Mouse (Mus musculus): Measurements from ENCODE around the gene Ogg1. TPM values are rescaled to one million over a fixed set of nuclear protein-coding genes. Genes with fewer than 3 reads are reported as not detected.

Gene Ogg1
- polyA plus RNA-seq, 1 experiment from 2014 or later, result 7.0 TPM

- H3K4me1 ChIP-seq (ENCODE audit: control insufficient read depth, insufficient read depth, low read depth, low read length), result peaks cover 23% of the 10 kb centered on the region
- no peaks in the 10 kb centered on the region for H3K9me3 ChIP-seq (ENCODE audit: control insufficient read depth, low read length)
- H3K36me3 ChIP-seq (ENCODE audit: control insufficient read depth, insufficient read depth, low read length), result peaks cover 7% of the 10 kb centered on the region; the same call in 1 of the 2 replicates
- no peaks in the 10 kb centered on the region for H3K27me3 ChIP-seq (replicated peaks; ENCODE audit: control insufficient read depth, insufficient read depth, low read length)
- peak overlapping the region; percentile 26; the same call in 1 of the 2 replicates for H3K9ac ChIP-seq (ENCODE audit: low read depth, low read length)
- peak overlapping the region; percentile 58; the same call in 1 of the 2 replicates for H3K27ac ChIP-seq (ENCODE audit: low read depth, low read length)
- peak overlapping the region; percentile 69; the same call in 1 of the 2 replicates for H3K4me3 ChIP-seq (ENCODE audit: low read length)
- no peak for ATAC-seq
- H3K4me2 ChIP-seq (ENCODE audit: low read length), result peak overlapping the region; percentile 82
- 85% methylated on average over 6 of the region's 6 CpGs for WGBS
These were observed 14.8 kb downstream of the Ogg1 start for GRCm38 (mm10) chr6:113341574-113341973.

GRCm38 (mm10) chr6:113342297-113342696 lies 15.5 kb downstream of the Ogg1 start:
- H3K4me3 ChIP-seq (ENCODE audit: low read length), result peak overlapping the region; percentile 69
- peak overlapping the region; percentile 40; the same call in 1 of the 2 replicates for H3K9ac ChIP-seq (ENCODE audit: low read depth, low read length)
- H3K27ac ChIP-seq (ENCODE audit: low read depth, low read length), result peak overlapping the region; percentile 60; the same call in 1 of the 2 replicates
- H3K27me3 ChIP-seq (replicated peaks; ENCODE audit: control insufficient read depth, insufficient read depth, low read length), result no peaks in the 10 kb centered on the region
- WGBS, result 25% methylated on average over 6 of the region's 7 CpGs
- ATAC-seq, result no peak
- H3K4me1 ChIP-seq (ENCODE audit: control insufficient read depth, insufficient read depth, low read depth, low read length), result peaks cover 23% of the 10 kb centered on the region
- no peaks in the 10 kb centered on the region for H3K9me3 ChIP-seq (ENCODE audit: control insufficient read depth, low read length)
- peak overlapping the region; percentile 82 for H3K4me2 ChIP-seq (ENCODE audit: low read length)
- peaks cover 7% of the 10 kb centered on the region; the same call in 1 of the 2 replicates for H3K36me3 ChIP-seq (ENCODE audit: control insufficient read depth, insufficient read depth, low read length)

- 16% methylated on average over 32 of the region's 32 CpGs for WGBS
- H3K4me3 ChIP-seq (ENCODE audit: low read length), result peak within 1 kb of the TSS; percentile 69
- no peaks in the 10 kb centered on the region for H3K27me3 ChIP-seq (replicated peaks; ENCODE audit: control insufficient read depth, insufficient read depth, low read length)
- H3K4me1 ChIP-seq (ENCODE audit: control insufficient read depth, insufficient read depth, low read depth, low read length), result peaks cover 23% of the 10 kb centered on the region
- peak; percentile 85 for ATAC-seq
- peak within 1 kb of the TSS; percentile 97 for H3K9ac ChIP-seq (ENCODE audit: low read depth, low read length)
- H3K27ac ChIP-seq (ENCODE audit: low read depth, low read length), result peak within 1 kb of the TSS; percentile 70
- peak within 1 kb of the TSS; percentile 82 for H3K4me2 ChIP-seq (ENCODE audit: low read length)
- H3K9me3 ChIP-seq (ENCODE audit: control insufficient read depth, low read length), result no peaks in the 10 kb centered on the region
- peaks cover 5% of the 10 kb centered on the region; the same call in 1 of the 2 replicates for H3K36me3 ChIP-seq (ENCODE audit: control insufficient read depth, insufficient read depth, low read length)
These were observed 16.7 kb downstream of the Ogg1 start, which contains the start of gene Camk1 for GRCm38 (mm10) chr6:113343177-113344092. Gene Camk1 (minus strand): TSS chr6:113343984.

- Histone ChIP-seq H3K27ac (ENCODE audit: low read depth, low read length) (no peak overlapping the region), H3K4me3 (ENCODE audit: low read length) (peak overlapping the region; percentile 69; the same call in 1 of the 2 replicates), H3K36me3 (ENCODE audit: control insufficient read depth, insufficient read depth, low read length) (peaks cover 3% of the 10 kb centered on the region; the same call in 1 of the 2 replicates), H3K4me1 (ENCODE audit: control insufficient read depth, insufficient read depth, low read depth, low read length) (peaks cover 23% of the 10 kb centered on the region), H3K9me3 (ENCODE audit: control insufficient read depth, low read length) (no peaks in the 10 kb centered on the region), H3K9ac (ENCODE audit: low read depth, low read length) (no peak overlapping the region; the same call in 1 of the 2 replicates), H3K4me2 (ENCODE audit: low read length) (peak overlapping the region; percentile 82), H3K27me3 (replicated peaks; ENCODE audit: control insufficient read depth, insufficient read depth, low read length) (no peaks in the 10 kb centered on the region)
- 46% methylated on average over 2 of the region's 2 CpGs for WGBS
- no peak for ATAC-seq
These were observed 17.5 kb downstream of the Ogg1 start for GRCm38 (mm10) chr6:113344321-113344720.

GRCm38 (mm10) chr6:113346897-113347296 lies 20.1 kb downstream of the Ogg1 start:
- Histone ChIP-seq H3K36me3 (ENCODE audit: control insufficient read depth, insufficient read depth, low read length) (no peaks in the 10 kb centered on the region), H3K4me1 (ENCODE audit: control insufficient read depth, insufficient read depth, low read depth, low read length) (peaks cover 17% of the 10 kb centered on the region), H3K9me3 (ENCODE audit: control insufficient read depth, low read length) (no peaks in the 10 kb centered on the region), H3K9ac (ENCODE audit: low read depth, low read length) (no peak overlapping the region), H3K27ac (ENCODE audit: low read depth, low read length) (no peak overlapping the region), H3K27me3 (replicated peaks; ENCODE audit: control insufficient read depth, insufficient read depth, low read length) (no peaks in the 10 kb centered on the region), H3K4me2 (ENCODE audit: low read length) (no peak overlapping the region), H3K4me3 (ENCODE audit: low read length) (no peak overlapping the region)
- ATAC-seq, result no peak
- 83% methylated on average over 4 of the region's 4 CpGs for WGBS

- no peaks in the 10 kb centered on the region for H3K27me3 ChIP-seq (replicated peaks; ENCODE audit: control insufficient read depth, insufficient read depth, low read length)
- H3K4me2 ChIP-seq (ENCODE audit: low read length), result no peak overlapping the region
- no peaks in the 10 kb centered on the region for H3K4me1 ChIP-seq (ENCODE audit: control insufficient read depth, insufficient read depth, low read depth, low read length)
- H3K36me3 ChIP-seq (ENCODE audit: control insufficient read depth, insufficient read depth, low read length), result no peaks in the 10 kb centered on the region
- H3K4me3 ChIP-seq (ENCODE audit: low read length), result no peak overlapping the region
- H3K9ac ChIP-seq (ENCODE audit: low read depth, low read length), result no peak overlapping the region
- ATAC-seq, result no peak
- H3K9me3 ChIP-seq (ENCODE audit: control insufficient read depth, low read length), result no peaks in the 10 kb centered on the region
- H3K27ac ChIP-seq (ENCODE audit: low read depth, low read length), result no peak overlapping the region
These were observed 23.8 kb downstream of the Ogg1 start for GRCm38 (mm10) chr6:113350538-113350937.

GRCm38 (mm10) chr6:113351161-113351560 lies 24.4 kb downstream of the Ogg1 start:
- H3K36me3 ChIP-seq (ENCODE audit: control insufficient read depth, insufficient read depth, low read length), result no peaks in the 10 kb centered on the region
- H3K27me3 ChIP-seq (replicated peaks; ENCODE audit: control insufficient read depth, insufficient read depth, low read length), result no peaks in the 10 kb centered on the region
- H3K4me3 ChIP-seq (ENCODE audit: low read length), result no peak overlapping the region
- no peaks in the 10 kb centered on the region for H3K9me3 ChIP-seq (ENCODE audit: control insufficient read depth, low read length)
- no peak overlapping the region for H3K9ac ChIP-seq (ENCODE audit: low read depth, low read length)
- H3K4me2 ChIP-seq (ENCODE audit: low read length), result no peak overlapping the region
- WGBS, result 93% methylated on average over 1 of the region's 1 CpGs
- H3K27ac ChIP-seq (ENCODE audit: low read depth, low read length), result no peak overlapping the region
- no peak for ATAC-seq
- H3K4me1 ChIP-seq (ENCODE audit: control insufficient read depth, insufficient read depth, low read depth, low read length), result no peaks in the 10 kb centered on the region

GRCm38 (mm10) chr6:113351653-113352052 lies 24.9 kb downstream of the Ogg1 start:
- H3K4me3 ChIP-seq (ENCODE audit: low read length), result no peak overlapping the region
- 60% methylated on average over 10 of the region's 10 CpGs for WGBS
- H3K9ac ChIP-seq (ENCODE audit: low read depth, low read length), result no peak overlapping the region
- H3K27me3 ChIP-seq (replicated peaks; ENCODE audit: control insufficient read depth, insufficient read depth, low read length), result no peaks in the 10 kb centered on the region
- no peak for ATAC-seq
- no peaks in the 10 kb centered on the region for H3K4me1 ChIP-seq (ENCODE audit: control insufficient read depth, insufficient read depth, low read depth, low read length)
- no peak overlapping the region for H3K4me2 ChIP-seq (ENCODE audit: low read length)
- no peaks in the 10 kb centered on the region for H3K36me3 ChIP-seq (ENCODE audit: control insufficient read depth, insufficient read depth, low read length)
- H3K27ac ChIP-seq (ENCODE audit: low read depth, low read length), result no peak overlapping the region
- no peaks in the 10 kb centered on the region for H3K9me3 ChIP-seq (ENCODE audit: control insufficient read depth, low read length)

GRCm38 (mm10) chr6:113352820-113353219 lies 26.0 kb downstream of the Ogg1 start:
- Histone ChIP-seq H3K36me3 (ENCODE audit: control insufficient read depth, insufficient read depth, low read length) (no peaks in the 10 kb centered on the region), H3K4me1 (ENCODE audit: control insufficient read depth, insufficient read depth, low read depth, low read length) (no peaks in the 10 kb centered on the region), H3K27me3 (replicated peaks; ENCODE audit: control insufficient read depth, insufficient read depth, low read length) (no peaks in the 10 kb centered on the region), H3K9me3 (ENCODE audit: control insufficient read depth, low read length) (no peaks in the 10 kb centered on the region), H3K27ac (ENCODE audit: low read depth, low read length) (no peak overlapping the region), H3K4me3 (ENCODE audit: low read length) (no peak overlapping the region), H3K9ac (ENCODE audit: low read depth, low read length) (no peak overlapping the region), H3K4me2 (ENCODE audit: low read length) (no peak overlapping the region)
- WGBS, result 78% methylated on average over 3 of the region's 3 CpGs
- no peak for ATAC-seq
